Mouse (Mus musculus) monocyte, adult 5-6 weeks (primary cell): ENCODE data around the gene Marveld1. TPM values are rescaled to one million over a fixed set of nuclear protein-coding genes. Genes with fewer than 3 reads are reported as not detected.

Experiments
- ATAC-seq: fragments of 153-309, 156-312 bp; replicated peaks from 2 replicates; pipeline ENCODE4 v1.8.0; 2017; ENCODE audit warnings: mild to moderate bottlenecking; ENCODE audit not compliant: low TSS enrichment, insufficient number of reproducible peaks, severe bottlenecking, poor library complexity, low FRiP score
- total RNA-seq: library from RNA; stranded (forward); fragments of 200-1000, 200-491, 200-594 nt; gene quantifications from 3 replicates; pipeline ENCODE4 v1.2.3, GENCODE M21; 2017

The Marveld1 gene
- total RNA-seq, 1 experiment from 2014 or later: 7.2 TPM

GRCm38 (mm10) chr19:42166130-42166529 is 18.9 kb downstream of the Marveld1 start:
- 0 out of 2 replicates have a peak, but pooled peaks have one; percentile 52 for ATAC-seq

GRCm38 (mm10) chr19:42166766-42167165 is 19.6 kb downstream of the Marveld1 start:
- no peak for ATAC-seq

- ATAC-seq: no peak
These were observed 20.3 kb downstream of the Marveld1 start for GRCm38 (mm10) chr19:42167489-42167888.

- ATAC-seq: no peak
These were observed 22.2 kb downstream of the Marveld1 start for GRCm38 (mm10) chr19:42169322-42169975.

- peak; percentile 60 for ATAC-seq
These were observed 23.1 kb downstream of the Marveld1 start for GRCm38 (mm10) chr19:42170025-42170969.

- peak; percentile 55 for ATAC-seq
These were observed 29.6 kb downstream of the Marveld1 start for GRCm38 (mm10) chr19:42176841-42177240.

- no peak for ATAC-seq
These were observed 30.3 kb downstream of the Marveld1 start for GRCm38 (mm10) chr19:42177461-42177860.

GRCm38 (mm10) chr19:42179356-42179755 is 32.2 kb downstream of the Marveld1 start:
- ATAC-seq: no peak

GRCm38 (mm10) chr19:42182673-42183072 is 35.5 kb downstream of the Marveld1 start:
- ATAC-seq: no peak

GRCm38 (mm10) chr19:42189735-42190134 is 42.5 kb downstream of the Marveld1 start:
- ATAC-seq: no peak

GRCm38 (mm10) chr19:42190494-42190893 is 43.3 kb downstream of the Marveld1 start:
- no peak for ATAC-seq

GRCm38 (mm10) chr19:42193311-42193710 is 46.1 kb downstream of the Marveld1 start:
- ATAC-seq: no peak

- ATAC-seq: no peak
These were observed 49.2 kb downstream of the Marveld1 start for GRCm38 (mm10) chr19:42196378-42196777.

- no peak for ATAC-seq
These were observed 49.9 kb downstream of the Marveld1 start for GRCm38 (mm10) chr19:42197066-42197465.

GRCm38 (mm10) chr19:42198026-42198425 is 50.8 kb downstream of the Marveld1 start:
- ATAC-seq: no peak

Other genes with a start within 250 kb of the Marveld1 start
- gene Pgam1, start 235.5 kb upstream of the Marveld1 start, total RNA-seq: 117 to 136 TPM (median 120 TPM) in 3 replicates
- 28.8 to 32.4 TPM (median 31.4 TPM) in 3 replicates for gene Exosc1, start 214.0 kb upstream of the Marveld1 start, total RNA-seq
- 15.5 to 26.4 TPM (median 23.1 TPM) in 3 replicates for gene Zdhhc16, start 213.9 kb upstream of the Marveld1 start, total RNA-seq
- 18.6 to 55.2 TPM (median 41.6 TPM) in 3 replicates for gene Mms19, start 166.2 kb upstream of the Marveld1 start, total RNA-seq
- 8.2 to 10.9 TPM (median 10.0 TPM) in 3 replicates for gene Ubtd1, start 165.6 kb upstream of the Marveld1 start, total RNA-seq
- not detected in 3 replicates for gene Ankrd2, start 111.4 kb upstream of the Marveld1 start, total RNA-seq
- gene Hoga1, start 101.8 kb upstream of the Marveld1 start, total RNA-seq: not detected in 3 replicates
- gene 4933411K16Rik, start 95.2 kb upstream of the Marveld1 start, total RNA-seq: 0.43 to 0.67 TPM in 2 of 3 replicates, not detected in the other
- gene Morn4, start 61.0 kb upstream of the Marveld1 start, total RNA-seq: not detected in 3 replicates
- gene Pi4k2a, start 56.9 kb upstream of the Marveld1 start, total RNA-seq: 12.4 to 19.9 TPM (median 16.8 TPM) in 3 replicates
- gene Avpi1, start 18.3 kb upstream of the Marveld1 start, total RNA-seq: 3.7 to 6.4 TPM (median 4.2 TPM) in 3 replicates
- gene Zfyve27, start 16.6 kb downstream of the Marveld1 start, total RNA-seq: 43.3 to 59.7 TPM (median 44.3 TPM) in 3 replicates
- not detected in 3 replicates for gene Sfrp5, start 54.9 kb downstream of the Marveld1 start, total RNA-seq
- gene Golga7b, start 100.2 kb downstream of the Marveld1 start, total RNA-seq: not detected in 3 replicates